Mouse (Mus musculus): Measurements from ENCODE around the gene Zfp488. TPM values are rescaled to one million over a fixed set of nuclear protein-coding genes. Genes with fewer than 3 reads are reported as not detected.
A peak's percentile ranks its signal among the peaks of the same experiment; 100 is the strongest.

Zfp488 gene
- total RNA-seq, 1 experiment = not detected

- Histone ChIP-seq H3K9ac (ENCODE audit: insufficient read depth, low read depth, low read length, poor library complexity, severe bottlenecking) (no peak overlapping the region), H3K4me3 (ENCODE audit: insufficient read depth in 1 of 2, low read depth in 1 of 2, low read length in 2 of 2, poor library complexity in 1 of 2, severe bottlenecking in 1 of 2) (no peak overlapping the region), H3K4me1 (ENCODE audit: control insufficient read depth in 2 of 2, insufficient read depth in 2 of 2, low read length in 2 of 2, poor library complexity in 1 of 2) (no peaks in the 10 kb centered on the region), H3K27ac (ENCODE audit: insufficient read depth, low read depth, low read length, poor library complexity, severe bottlenecking) (no peak overlapping the region), H3K9me3 (ENCODE audit: control insufficient read depth, insufficient read depth, low read depth, low read length) (no peaks in the 10 kb centered on the region), H3K36me3 (ENCODE audit: control insufficient read depth, insufficient read depth, low read length, poor library complexity, severe bottlenecking) (no peaks in the 10 kb centered on the region)
- no peak for DNase-seq (ENCODE audit: low read depth, low spot score)
- in situ Hi-C loops (cut with MboI; ENCODE audit: low sequenced_read_pairs in 2 of 2, unreplicated experiment in 2 of 2) = no loop called here
- TF ChIP-seq HCFC1 (IDR thresholded peaks at IDR 0.05; ENCODE audit: borderline replicate concordance, insufficient read depth, low read length) (no peak), ZNF384 (IDR thresholded peaks at IDR 0.05; ENCODE audit: low read depth, low read length) (no peak), MAFK (IDR thresholded peaks at IDR 0.05; ENCODE audit: insufficient read depth, low read depth, low read length) (no peak), ZC3H11A (IDR thresholded peaks at IDR 0.05; ENCODE audit: borderline replicate concordance, low read depth, low read length) (no peak), CHD2 (IDR thresholded peaks at IDR 0.05; ENCODE audit: low read depth, low read length) (no peak)
These were observed 816 bp downstream of the Zfp488 start for GRCm38 (mm10) chr14:33977748-33978147.

DNA sequence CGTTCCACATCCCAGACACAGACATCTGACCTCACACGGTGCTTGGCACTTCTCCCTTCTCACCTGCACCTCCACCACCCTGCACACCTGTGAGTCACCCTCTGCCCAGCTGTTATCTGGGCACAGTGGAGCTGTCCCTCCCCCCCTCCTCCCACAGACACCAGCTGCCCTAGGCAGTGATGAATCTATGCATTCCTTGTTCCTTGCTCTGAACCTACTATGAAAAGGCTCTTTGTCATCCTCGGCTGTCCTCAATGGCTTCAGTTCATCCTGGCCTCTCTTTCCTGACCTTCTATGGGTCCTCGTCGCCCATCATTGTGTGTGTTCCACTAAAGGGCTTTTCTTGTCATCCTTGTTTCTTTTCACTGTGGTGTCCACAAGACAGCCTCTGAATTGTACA, 3.8 kb downstream of the Zfp488 start:
- Histone ChIP-seq H3K4me3 (ENCODE audit: insufficient read depth in 1 of 2, low read depth in 1 of 2, low read length in 2 of 2, poor library complexity in 1 of 2, severe bottlenecking in 1 of 2) (no peak overlapping the region), H3K9me3 (ENCODE audit: control insufficient read depth, insufficient read depth, low read depth, low read length) (no peaks in the 10 kb centered on the region), H3K9ac (ENCODE audit: insufficient read depth, low read depth, low read length, poor library complexity, severe bottlenecking) (no peak overlapping the region), H3K4me1 (ENCODE audit: control insufficient read depth in 2 of 2, insufficient read depth in 2 of 2, low read length in 2 of 2, poor library complexity in 1 of 2) (no peaks in the 10 kb centered on the region), H3K36me3 (ENCODE audit: control insufficient read depth, insufficient read depth, low read length, poor library complexity, severe bottlenecking) (no peaks in the 10 kb centered on the region), H3K27ac (ENCODE audit: insufficient read depth, low read depth, low read length, poor library complexity, severe bottlenecking) (no peak overlapping the region)
- in situ Hi-C loops (cut with MboI; ENCODE audit: low sequenced_read_pairs in 2 of 2, unreplicated experiment in 2 of 2) = no loop called here
- TF ChIP-seq HCFC1 (IDR thresholded peaks at IDR 0.05; ENCODE audit: borderline replicate concordance, insufficient read depth, low read length) = no peak
- TF ChIP-seq ZC3H11A (IDR thresholded peaks at IDR 0.05; ENCODE audit: borderline replicate concordance, low read depth, low read length) = no peak
- no peak for TF ChIP-seq ZNF384 (IDR thresholded peaks at IDR 0.05; ENCODE audit: low read depth, low read length)
- TF ChIP-seq MAFK (IDR thresholded peaks at IDR 0.05; ENCODE audit: insufficient read depth, low read depth, low read length) = no peak
- no peak for TF ChIP-seq CHD2 (IDR thresholded peaks at IDR 0.05; ENCODE audit: low read depth, low read length)
- DNase-seq (ENCODE audit: low read depth, low spot score) = no peak

DNA sequence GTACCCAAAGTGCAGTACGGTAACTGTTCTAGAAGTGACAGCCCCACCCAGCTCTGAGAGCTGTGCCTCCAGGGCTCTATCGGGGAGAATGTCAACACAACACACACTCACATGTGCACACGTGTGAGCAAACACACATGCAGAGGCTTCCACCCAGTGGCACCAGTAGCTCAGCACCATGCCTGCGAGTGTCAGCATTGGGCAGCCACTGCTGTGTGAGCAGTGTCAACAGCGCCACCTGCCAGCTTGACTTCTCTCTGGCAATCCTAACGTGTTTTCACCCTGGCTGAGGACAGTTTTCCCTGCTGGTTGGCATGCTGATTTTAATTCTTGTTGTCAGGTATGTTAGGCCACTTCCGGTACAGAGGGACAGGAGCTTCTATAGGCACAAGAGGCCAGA, 5.9 kb downstream of the Zfp488 start:
- no peaks in the 10 kb centered on the region for H3K9me3 ChIP-seq (ENCODE audit: control insufficient read depth, insufficient read depth, low read depth, low read length)
- no peak for DNase-seq (ENCODE audit: low read depth, low spot score)
- no peak overlapping the region for H3K9ac ChIP-seq (ENCODE audit: insufficient read depth, low read depth, low read length, poor library complexity, severe bottlenecking)
- H3K27ac ChIP-seq (ENCODE audit: insufficient read depth, low read depth, low read length, poor library complexity, severe bottlenecking) = no peak overlapping the region
- no peak overlapping the region for H3K4me3 ChIP-seq (ENCODE audit: insufficient read depth in 1 of 2, low read depth in 1 of 2, low read length in 2 of 2, poor library complexity in 1 of 2, severe bottlenecking in 1 of 2)
- in situ Hi-C loops (cut with MboI; ENCODE audit: low sequenced_read_pairs in 2 of 2, unreplicated experiment in 2 of 2) = no loop called here
- no peaks in the 10 kb centered on the region for H3K4me1 ChIP-seq (ENCODE audit: control insufficient read depth in 2 of 2, insufficient read depth in 2 of 2, low read length in 2 of 2, poor library complexity in 1 of 2)
- TF ChIP-seq CHD2 (IDR thresholded peaks at IDR 0.05; ENCODE audit: low read depth, low read length) = no peak
- no peak for TF ChIP-seq ZNF384 (IDR thresholded peaks at IDR 0.05; ENCODE audit: low read depth, low read length)
- no peak for TF ChIP-seq ZC3H11A (IDR thresholded peaks at IDR 0.05; ENCODE audit: borderline replicate concordance, low read depth, low read length)
- TF ChIP-seq MAFK (IDR thresholded peaks at IDR 0.05; ENCODE audit: insufficient read depth, low read depth, low read length) = no peak
- TF ChIP-seq HCFC1 (IDR thresholded peaks at IDR 0.05; ENCODE audit: borderline replicate concordance, insufficient read depth, low read length) = no peak
- H3K36me3 ChIP-seq (ENCODE audit: control insufficient read depth, insufficient read depth, low read length, poor library complexity, severe bottlenecking) = no peaks in the 10 kb centered on the region

DNA sequence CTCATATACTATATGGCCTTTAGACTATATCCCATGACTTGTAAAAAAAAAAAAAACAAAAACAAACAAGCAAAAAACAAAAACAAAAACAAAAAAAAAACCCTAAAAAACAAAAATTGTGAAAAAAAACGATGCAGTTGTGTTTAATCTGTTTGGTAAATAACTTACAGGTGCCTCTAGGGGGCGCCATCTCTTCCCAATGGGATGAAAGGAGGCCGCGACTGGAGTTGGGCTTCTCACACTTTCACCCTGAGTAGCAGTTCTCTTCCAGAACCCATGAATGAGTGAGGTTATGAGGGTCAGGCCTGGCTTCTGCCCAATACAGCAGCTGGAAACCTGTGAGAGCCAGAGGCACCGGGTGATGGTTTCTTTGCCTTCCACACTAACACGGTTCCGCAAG, 12.9 kb downstream of the Zfp488 start:
- TF ChIP-seq MAFK (IDR thresholded peaks at IDR 0.05; ENCODE audit: insufficient read depth, low read depth, low read length) (no peak), HCFC1 (IDR thresholded peaks at IDR 0.05; ENCODE audit: borderline replicate concordance, insufficient read depth, low read length) (no peak), CHD2 (IDR thresholded peaks at IDR 0.05; ENCODE audit: low read depth, low read length) (no peak), ZC3H11A (IDR thresholded peaks at IDR 0.05; ENCODE audit: borderline replicate concordance, low read depth, low read length) (no peak), ZNF384 (IDR thresholded peaks at IDR 0.05; ENCODE audit: low read depth, low read length) (no peak)
- no peak overlapping the region for H3K27ac ChIP-seq (ENCODE audit: insufficient read depth, low read depth, low read length, poor library complexity, severe bottlenecking)
- H3K36me3 ChIP-seq (ENCODE audit: control insufficient read depth, insufficient read depth, low read length, poor library complexity, severe bottlenecking) = no peaks in the 10 kb centered on the region
- H3K9me3 ChIP-seq (ENCODE audit: control insufficient read depth, insufficient read depth, low read depth, low read length) = no peaks in the 10 kb centered on the region
- in situ Hi-C loops (cut with MboI; ENCODE audit: low sequenced_read_pairs in 2 of 2, unreplicated experiment in 2 of 2) = no loop called here
- 0 out of 4 replicates have a peak overlapping the region, but pooled peaks of 1 of the 2 experiments have one; percentile 36 for H3K4me3 ChIP-seq (ENCODE audit: insufficient read depth in 1 of 2, low read depth in 1 of 2, low read length in 2 of 2, poor library complexity in 1 of 2, severe bottlenecking in 1 of 2)
- peak; percentile 58 for DNase-seq (ENCODE audit: low read depth, low spot score)
- H3K4me1 ChIP-seq (ENCODE audit: control insufficient read depth in 2 of 2, insufficient read depth in 2 of 2, low read length in 2 of 2, poor library complexity in 1 of 2) = peaks cover 0 to 2% of the 10 kb centered on the region in 2 experiments; a peak in 1 of 4 replicates
- no peak overlapping the region for H3K9ac ChIP-seq (ENCODE audit: insufficient read depth, low read depth, low read length, poor library complexity, severe bottlenecking)

GRCm38 (mm10) chr14:33959341-33959740, 19.2 kb downstream of the Zfp488 start:
- Histone ChIP-seq H3K27ac (ENCODE audit: insufficient read depth, low read depth, low read length, poor library complexity, severe bottlenecking) (no peak overlapping the region), H3K36me3 (ENCODE audit: control insufficient read depth, insufficient read depth, low read length, poor library complexity, severe bottlenecking) (no peaks in the 10 kb centered on the region), H3K9me3 (ENCODE audit: control insufficient read depth, insufficient read depth, low read depth, low read length) (no peaks in the 10 kb centered on the region), H3K4me1 (ENCODE audit: control insufficient read depth in 2 of 2, insufficient read depth in 2 of 2, low read length in 2 of 2, poor library complexity in 1 of 2) (no peaks in the 10 kb centered on the region), H3K4me3 (ENCODE audit: insufficient read depth in 1 of 2, low read depth in 1 of 2, low read length in 2 of 2, poor library complexity in 1 of 2, severe bottlenecking in 1 of 2) (no peak overlapping the region), H3K9ac (ENCODE audit: insufficient read depth, low read depth, low read length, poor library complexity, severe bottlenecking) (no peak overlapping the region)
- TF ChIP-seq CHD2 (IDR thresholded peaks at IDR 0.05; ENCODE audit: low read depth, low read length) = no peak
- no peak for TF ChIP-seq MAFK (IDR thresholded peaks at IDR 0.05; ENCODE audit: insufficient read depth, low read depth, low read length)
- TF ChIP-seq HCFC1 (IDR thresholded peaks at IDR 0.05; ENCODE audit: borderline replicate concordance, insufficient read depth, low read length) = no peak
- TF ChIP-seq ZNF384 (IDR thresholded peaks at IDR 0.05; ENCODE audit: low read depth, low read length) = no peak
- no peak for TF ChIP-seq ZC3H11A (IDR thresholded peaks at IDR 0.05; ENCODE audit: borderline replicate concordance, low read depth, low read length)
- in situ Hi-C loops (cut with MboI; ENCODE audit: low sequenced_read_pairs in 2 of 2, unreplicated experiment in 2 of 2) = no loop called here
- peak; percentile 47 for DNase-seq (ENCODE audit: low read depth, low spot score)
